In genomic region chr12:73328448-73329167, GRCm38 (mm10) we compare ENCODE assay signal across 26 mouse cellular contexts. TPM values are rescaled to one million over a fixed set of nuclear protein-coding genes. Genes with fewer than 3 reads are reported as not detected.
DNase-seq lines count a peak whose midpoint lies in the region; ATAC-seq and TF ChIP-seq lines count a peak whose summit lies in the region.
"Had no signal": no experiment of that assay in that cellular context is flagged by ENCODE, and none has a peak within 500 bp of the region (broad histone marks: within the 10 kb centered on the region; RNA-seq: fewer than 3 reads in every experiment).

No protein-coding gene starts in this region.

- H3K36me3 ChIP-seq in lung, postnatal 0 days (ENCODE audit: insufficient read depth, low read length), result no peaks in the 10 kb centered on the region
- H3K36me3 ChIP-seq: heart, embryonic 15.5 days had no signal

- H3K4me1 ChIP-seq in lung, postnatal 0 days (ENCODE audit: insufficient read depth, low read depth, low read length), result no peaks in the 10 kb centered on the region

- no peaks in the 10 kb centered on the region for H3K9me3 ChIP-seq in lung, postnatal 0 days (ENCODE audit: low read length)
- H3K9me3 ChIP-seq: heart, embryonic 15.5 days had no signal

- no peak overlapping the region for H3K9ac ChIP-seq in lung, postnatal 0 days (replicated peaks; ENCODE audit: low read depth)
- H3K9ac ChIP-seq: forebrain, postnatal 0 days; heart, embryonic 15.5 days; hindbrain, embryonic 14.5 days had no signal

- intact Hi-C loops in heart, postnatal 36 days (cut with DNase I), result no loop called here

- no peak for ATAC-seq in activated CD4-positive, CD25-positive, alpha-beta regulatory T cell, adult 4 months
- no peak for ATAC-seq in lung, postnatal 0 days
- ATAC-seq: forebrain, embryonic 14.5 days; forebrain, postnatal 0 days; hindbrain, postnatal 0 days; inflammation-experienced regulatory T-cells, adult 6 months; intestine, embryonic 16.5 days had no signal

- 73% methylated on average over 4 of the region's 4 CpGs for WGBS in lung, postnatal 0 days

- peak; percentile 73 for DNase-seq in heart, adult 11 months
- no peak for DNase-seq in heart, postnatal 36 days
- peak; percentile 48 for DNase-seq in 416B (ENCODE audit: low read depth)
- peak; percentile 50 for DNase-seq in fat pad, adult 2 months (ENCODE audit: extremely low read depth, low read depth, low spot score)
- no peak for DNase-seq in lung, postnatal 0 days (ENCODE audit: low spot score)
- DNase-seq: adrenal gland, adult 8-10 months; adrenal gland, postnatal 25 days; B cell, adult 2 months; cerebellum, adult 11-12 months; cerebellum, adult 8-10 months; cerebellum, postnatal 10 days; cerebellum, postnatal 36 days; embryo, embryonic 11 days; forebrain, postnatal 0 days; gastrocnemius, postnatal 25 days; heart, adult 2 months; heart, postnatal 10 days; heart, postnatal 4 days had no signal

- H3K27ac ChIP-seq in lung, postnatal 0 days (ENCODE audit: low read length), result no peak overlapping the region
- H3K27ac ChIP-seq: heart, adult 2 months; heart, embryonic 15.5 days; hindbrain, embryonic 14.5 days; hindbrain, postnatal 0 days had no signal

- TF ChIP-seq CTCF in lung, postnatal 0 days (IDR thresholded peaks at IDR 0.05), result no peak

- no peak overlapping the region for H3K4me2 ChIP-seq in lung, postnatal 0 days (replicated peaks; ENCODE audit: low read depth, low read length)
- H3K4me2 ChIP-seq: heart, embryonic 11.5 days; heart, embryonic 15.5 days; hindbrain, embryonic 14.5 days had no signal

- H3K4me3 ChIP-seq in lung, postnatal 0 days (ENCODE audit: low read depth, low read length), result no peak overlapping the region
- H3K4me3 ChIP-seq: heart, adult 2 months; heart, embryonic 15.5 days had no signal

- TF ChIP-seq EP300 in lung, postnatal 0 days (IDR thresholded peaks at IDR 0.05), result no peak

- H3K27me3 ChIP-seq in lung, postnatal 0 days (replicated peaks; ENCODE audit: insufficient read depth, low read length), result no peaks in the 10 kb centered on the region
- H3K27me3 ChIP-seq: heart, embryonic 15.5 days had no signal

RNA-seq across cellular contexts. Expression of gene Slc38a6, which starts 42.0 kb away (rescaled TPM):
- total RNA-seq in heart, postnatal 36 days (2021), result 1 to 10 TPM; 3.2 to 4.5 TPM
- 1 to 10 TPM; 5.5 to 8.7 TPM for polyA plus RNA-seq in activated CD4-positive, CD25-positive, alpha-beta regulatory T cell, adult 4 months (2017; shearing (Covaris generic))
- 4.2 and 8.2 TPM in 2 replicates for polyA plus RNA-seq in lung, postnatal 0 days (2015; fragmentation: Nextera tagmentation; extraction: Ambion mirVana)

RNA-seq across cellular contexts. Expression of gene Trmt5, which starts 42.1 kb away (rescaled TPM):
- total RNA-seq in heart, postnatal 36 days (2021), result 10 to 100 TPM; 51.6 to 67.6 TPM
- 10 to 100 TPM; 14.9 to 20.9 TPM for polyA plus RNA-seq in activated CD4-positive, CD25-positive, alpha-beta regulatory T cell, adult 4 months (2017; shearing (Covaris generic))
- polyA plus RNA-seq in lung, postnatal 0 days (2015; fragmentation: Nextera tagmentation; extraction: Ambion mirVana), result 7.7 and 9.0 TPM in 2 replicates

Comparison
In these comparisons a context has a peak if more than half of its experiments do, and no peak if none do; other contexts are left out.
1. DNase-seq: peak in heart, adult 11 months (single experiment), 416B (single experiment) and fat pad, adult 2 months (single experiment); none in heart, postnatal 36 days (0 of 2) and lung, postnatal 0 days (single experiment).